Comparison of ENCODE assay signal across 18 mouse cellular contexts in genomic region chr9:111039966-111040365, GRCm38 (mm10). TPM values are rescaled to one million over a fixed set of nuclear protein-coding genes. Genes with fewer than 3 reads are reported as not detected.
A peak's percentile ranks its signal among the peaks of the same experiment; 100 is the strongest.
DNase-seq lines count a peak whose midpoint lies in the region; ATAC-seq lines count a peak whose summit lies in the region.
"Had no signal": no experiment of that assay in that cellular context is flagged by ENCODE, and none has a peak within 500 bp of the region (broad histone marks: within the 10 kb centered on the region; RNA-seq: fewer than 3 reads in every experiment).

No protein-coding gene starts in this region.

- H3K36me3 ChIP-seq in kidney, embryonic 15.5 days, result no peaks in the 10 kb centered on the region
- H3K36me3 ChIP-seq: heart, embryonic 13.5 days; limb, embryonic 15.5 days; lung, embryonic 15.5 days had no signal

- intact Hi-C loops in gastrocnemius, postnatal 14 days (cut with DNase I; ENCODE audit: low total_unique reads), result loop anchor here (5.0 kb wide), 1 partner anchor 43 kb away; no protein-coding TSS in a partner anchor

- ATAC-seq in kidney, embryonic 15.5 days (replicated peaks; ENCODE audit: low FRiP score), result no peak
- ATAC-seq: hindbrain, postnatal 0 days had no signal

- no peaks in the 10 kb centered on the region for H3K9me3 ChIP-seq in kidney, embryonic 15.5 days (replicated peaks)
- H3K9me3 ChIP-seq: heart, embryonic 13.5 days; limb, embryonic 15.5 days; lung, embryonic 15.5 days had no signal

- H3K4me2 ChIP-seq in kidney, embryonic 15.5 days, result no peak overlapping the region
- H3K4me2 ChIP-seq: heart, embryonic 13.5 days; limb, embryonic 15.5 days; lung, embryonic 15.5 days had no signal

- H3K27me3 ChIP-seq in kidney, embryonic 15.5 days, result no peaks in the 10 kb centered on the region
- H3K27me3 ChIP-seq: heart, embryonic 13.5 days; limb, embryonic 15.5 days; lung, embryonic 15.5 days had no signal

- DNase-seq in gastrocnemius, postnatal 14 days, result peak; percentile 32
- DNase-seq in gastrocnemius, postnatal 4 days (ENCODE audit: low spot score in 2 of 2), result no peak
- DNase-seq in kidney, postnatal 36 days, result peak; percentile 46 to 74
- peak; percentile 70 for DNase-seq in ovary, postnatal 36 days (ENCODE audit: low spot score)
- DNase-seq in ovary, postnatal 14 days (ENCODE audit: low spot score), result no peak
- DNase-seq in adrenal gland, postnatal 36 days, result peak; percentile 69 to 78
- DNase-seq in thymus, postnatal 10 days (ENCODE audit: low spot score in 2 of 2), result no peak
- DNase-seq: cerebellum, adult 9-10 months; embryo, embryonic 11 days had no signal

- H3K4me1 ChIP-seq in kidney, embryonic 15.5 days, result peaks cover 4% of the 10 kb centered on the region
- H3K4me1 ChIP-seq: heart, embryonic 13.5 days; limb, embryonic 15.5 days; lung, embryonic 15.5 days had no signal

- WGBS in kidney, embryonic 15.5 days, result 72% methylated on average over 4 of the region's 4 CpGs

- H3K4me3 ChIP-seq in kidney, embryonic 15.5 days (replicated peaks), result no peak overlapping the region
- H3K4me3 ChIP-seq: heart, embryonic 13.5 days; limb, embryonic 15.5 days; lung, embryonic 15.5 days had no signal

- H3K27ac ChIP-seq in kidney, embryonic 15.5 days, result no peak overlapping the region
- H3K27ac ChIP-seq: heart, embryonic 13.5 days; hindbrain, postnatal 0 days; kidney, postnatal 0 days; limb, embryonic 15.5 days; lung, embryonic 15.5 days had no signal

- H3K9ac ChIP-seq in kidney, embryonic 15.5 days, result no peak overlapping the region
- H3K9ac ChIP-seq: heart, embryonic 13.5 days; limb, embryonic 15.5 days; lung, embryonic 15.5 days had no signal

RNA-seq across cellular contexts. Expression of gene Ccrl2, which starts 17.4 kb away (rescaled TPM):
- 1 to 10 TPM; 3.5 to 3.6 TPM for total RNA-seq in gastrocnemius, postnatal 14 days (2021)
- 1 to 10 TPM; 1.4 to 1.8 TPM for total RNA-seq in gastrocnemius, postnatal 4 days (2021)
- 1.3 TPM in 2 replicates for polyA plus RNA-seq in kidney, embryonic 15.5 days (2015; fragmentation: Nextera tagmentation; extraction: Ambion mirVana)
- 1 to 10 TPM; 7.2 to 9.2 TPM for total RNA-seq in adrenal gland, postnatal 36 days (2021)

RNA-seq across cellular contexts. Expression of gene Ltf, which starts 20.9 kb away (rescaled TPM):
- total RNA-seq in gastrocnemius, postnatal 14 days (2021), result under 1 TPM; 0.24 to 0.27 TPM
- total RNA-seq in gastrocnemius, postnatal 4 days (2021), result 1 to 10 TPM; 1.2 to 3.6 TPM
- polyA plus RNA-seq in kidney, embryonic 15.5 days (2015; fragmentation: Nextera tagmentation; extraction: Ambion mirVana), result 2.7 and 3.7 TPM in 2 replicates
- total RNA-seq in adrenal gland, postnatal 36 days (2021), result 1 to 10 TPM in 1 of 2 experiments, under 1 TPM in 1; 0.66 to 1.1 TPM

RNA-seq across cellular contexts. Expression of gene Rtp3, which starts 49.6 kb away (rescaled TPM):
- 1 to 10 TPM; 1.2 to 1.3 TPM for total RNA-seq in gastrocnemius, postnatal 14 days (2021)
- total RNA-seq in gastrocnemius, postnatal 4 days (2021), result 1 to 10 TPM in 1 of 2 experiments, under 1 TPM in 1; 0.93 to 1.1 TPM
- polyA plus RNA-seq in kidney, embryonic 15.5 days (2015; fragmentation: Nextera tagmentation; extraction: Ambion mirVana), result 0.86 and 1.0 TPM in 2 replicates
- total RNA-seq in adrenal gland, postnatal 36 days (2021), result 1 to 10 TPM; 2.3 to 4.9 TPM
- total RNA-seq: hematopoietic stem cell, adult 5-6 weeks; midbrain, postnatal 0 days had no signal
- polyA plus RNA-seq: forebrain, embryonic 11.5 days; hindbrain, postnatal 0 days; limb, embryonic 15.5 days; midbrain, postnatal 0 days had no signal

Comparison
In these comparisons a context has a peak if more than half of its experiments do, and no peak if none do; other contexts are left out.
1. DNase-seq: peak in gastrocnemius, postnatal 14 days (single experiment), kidney, postnatal 36 days (2 of 2), ovary, postnatal 36 days (single experiment) and adrenal gland, postnatal 36 days (2 of 2); none in gastrocnemius, postnatal 4 days (0 of 2), ovary, postnatal 14 days (single experiment) and thymus, postnatal 10 days (0 of 2).